Mouse (Mus musculus) thymus, postnatal 10 days (tissue): Measurements from ENCODE around the gene Uts2r.
A peak's percentile ranks its signal among the peaks of the same experiment; 100 is the strongest.

Experiments
- DNase-seq, 2 experiments: peaks; one replicate each; pipeline ENCODE4 v3.0.0; 2021; ENCODE audit warnings: low spot score in 2 of 2

The Uts2r gene

GRCm38 (mm10) chr11:121160636-121161346 is 720 bp downstream of the Uts2r start:
- DNase-seq, result no peak

GRCm38 (mm10) chr11:121163751-121164150 is 3.7 kb downstream of the Uts2r start:
- no peak for DNase-seq

GRCm38 (mm10) chr11:121173203-121173602 is 13.1 kb downstream of the Uts2r start:
- no peak for DNase-seq

- no peak for DNase-seq
Measured at GRCm38 (mm10) chr11:121174234-121174633, 14.2 kb downstream of the Uts2r start.

- DNase-seq, result peak in 1 of 2 experiments; percentile 70
Measured at GRCm38 (mm10) chr11:121176285-121177270, 16.5 kb downstream of the Uts2r start.

GRCm38 (mm10) chr11:121189681-121190080 is 29.6 kb downstream of the Uts2r start:
- DNase-seq, result no peak

- no peak for DNase-seq
Measured at GRCm38 (mm10) chr11:121192742-121193141, 32.7 kb downstream of the Uts2r start.

- DNase-seq, result no peak
Measured at GRCm38 (mm10) chr11:121193415-121193814, 33.3 kb downstream of the Uts2r start.

- no peak for DNase-seq
Measured at GRCm38 (mm10) chr11:121198622-121199021, 38.6 kb downstream of the Uts2r start.

- no peak for DNase-seq
Measured at GRCm38 (mm10) chr11:121199851-121200250, 39.8 kb downstream of the Uts2r start.

- no peak for DNase-seq
Measured at GRCm38 (mm10) chr11:121200781-121201180, 40.7 kb downstream of the Uts2r start.

GRCm38 (mm10) chr11:121201436-121202198 is 41.5 kb downstream of the Uts2r start:
- DNase-seq, result peak in 1 of 2 experiments; percentile 18

- DNase-seq, result no peak
Measured at GRCm38 (mm10) chr11:121203859-121204160, 43.7 kb downstream of the Uts2r start.

- peak; percentile 93 to 96 for DNase-seq
Measured at GRCm38 (mm10) chr11:121204161-121205006, 44.3 kb downstream of the Uts2r start, which contains the start of the genes Hexdc and Ogfod3. Gene Hexdc (plus strand): TSS chr11:121204433. Gene Ogfod3 (minus strand): TSS chr11:121204711.
